Mouse (Mus musculus): ENCODE results near the gene Gm44511. TPM values are rescaled to one million over a fixed set of nuclear protein-coding genes. Genes with fewer than 3 reads are reported as not detected.
"Not testable (repeated sequence)": the region's sequence is repeated elsewhere in the genome, so short reads cannot be mapped to it uniquely, and the experiment has no call there.

The Gm44511 gene
- total RNA-seq, 2 experiments from 2014 or later, result not detected

DNA sequence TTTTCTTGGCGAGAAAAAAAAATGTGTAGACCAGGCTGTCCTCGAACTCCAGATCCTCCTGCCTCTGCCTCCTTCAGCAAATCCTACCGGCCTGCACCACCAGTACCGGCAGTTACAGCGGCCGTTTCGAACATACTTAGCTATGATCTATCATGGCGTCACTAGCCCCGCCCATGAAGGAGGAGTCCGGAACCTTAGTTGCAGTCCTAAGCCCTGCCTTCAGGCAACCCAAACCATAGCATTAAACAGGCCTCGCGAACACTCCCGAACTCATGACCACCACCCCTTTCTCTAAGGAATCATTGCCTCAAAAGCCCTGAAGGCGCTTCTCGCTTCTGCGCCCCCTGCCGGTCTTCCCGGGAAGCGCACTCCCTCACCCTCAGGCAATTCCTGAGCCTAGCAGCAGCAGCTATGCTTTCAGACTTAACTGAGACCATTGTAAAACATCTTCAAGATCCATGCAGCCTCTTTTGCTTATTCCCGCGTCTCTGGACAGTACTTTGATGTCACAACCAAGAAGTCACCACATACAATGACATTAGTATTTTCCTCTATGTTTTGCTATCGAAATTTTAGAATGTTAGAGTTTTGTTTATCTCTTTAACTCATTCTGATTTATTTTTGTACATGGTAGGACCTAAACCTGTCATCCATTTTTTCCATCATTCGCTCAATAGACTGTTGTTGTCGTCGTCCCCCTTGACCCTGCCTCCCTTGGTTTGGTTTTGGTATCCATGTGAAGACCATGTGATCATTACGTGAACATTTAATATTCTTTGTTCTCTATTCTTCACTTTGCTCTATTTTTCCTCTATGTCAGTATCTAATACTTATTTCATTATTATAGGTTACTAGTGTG is 22.9 kb downstream of the Gm44511 start:
- intact Hi-C loops (cut with DNase I), result loop anchor here (1.0 to 2.0 kb wide), 2 partner anchors 36 to 39 kb away; no protein-coding TSS in a partner anchor
- DNase-seq, result peak; percentile 96 to 97

DNA sequence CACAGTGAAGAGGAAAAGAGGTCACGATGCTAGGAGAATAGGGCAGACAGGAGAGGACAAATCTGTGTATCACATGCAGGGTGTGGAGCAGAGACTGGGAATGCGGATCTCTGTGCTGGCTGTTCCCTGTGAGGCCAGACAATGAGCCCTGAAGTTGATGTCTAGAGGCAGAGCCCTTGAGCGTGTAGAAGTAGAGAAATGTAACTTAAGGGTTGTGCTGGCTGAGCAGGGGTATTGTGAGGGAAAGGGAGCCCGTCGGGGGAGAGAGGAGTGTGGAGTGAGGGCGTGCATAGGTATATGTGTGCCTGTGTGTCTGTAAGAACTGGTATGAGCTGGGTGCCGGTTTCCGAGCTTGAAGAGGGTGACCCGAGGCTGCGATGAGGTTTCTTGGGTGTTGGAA is 23.6 kb downstream of the Gm44511 start:
- intact Hi-C loops (cut with DNase I), result loop anchor here (1.0 to 2.0 kb wide), 2 partner anchors 36 to 38 kb away; no protein-coding TSS in a partner anchor
- peak; percentile 37 to 41 for DNase-seq

GRCm38 (mm10) chr6:128800696-128801095 is 25.4 kb downstream of the Gm44511 start:
- intact Hi-C loops (cut with DNase I); DNase-seq: not testable (repeated sequence)

DNA sequence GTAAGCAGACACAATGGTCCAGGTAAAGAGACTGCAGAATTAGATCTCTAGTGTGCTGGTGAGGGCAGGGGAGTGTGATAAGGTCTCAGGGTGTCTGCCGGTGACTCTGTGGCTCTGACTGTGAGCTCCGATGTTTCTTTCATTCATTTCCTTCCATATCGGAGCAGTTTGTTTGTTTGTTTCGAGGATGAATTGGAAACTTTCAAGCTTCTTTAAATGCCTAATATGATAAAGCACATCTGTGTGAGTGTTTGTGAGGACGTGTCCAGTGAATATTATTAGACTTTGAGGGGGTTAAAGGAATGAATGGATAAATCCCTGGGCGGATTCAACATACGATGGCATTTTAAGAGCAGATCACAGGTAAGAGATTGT is 26.2 kb downstream of the Gm44511 start:
- no peak for DNase-seq
- intact Hi-C loops (cut with DNase I), result no loop called here

- intact Hi-C loops (cut with DNase I), result not testable (repeated sequence)
- DNase-seq, result peak; percentile 90 to 92
These were observed 26.8 kb downstream of the Gm44511 start for GRCm38 (mm10) chr6:128799144-128799895.

DNA sequence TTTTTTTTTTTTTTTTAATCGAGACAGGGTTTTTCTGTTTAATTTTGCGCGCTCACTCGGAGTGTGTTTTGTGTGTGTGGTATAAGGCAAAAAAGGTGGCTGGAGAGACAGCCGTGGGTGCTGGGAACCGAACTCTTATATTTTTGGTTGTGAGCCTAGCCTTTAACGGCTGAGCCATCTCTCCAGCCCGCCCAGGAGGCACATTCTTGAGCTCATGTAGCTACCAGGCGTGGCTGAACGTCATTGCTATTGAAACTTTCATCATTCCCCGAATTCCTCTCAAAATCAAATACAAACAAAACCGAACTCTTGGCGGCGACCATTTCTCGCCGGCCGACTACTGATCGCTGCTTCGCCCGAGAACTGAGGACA is 27.4 kb downstream of the Gm44511 start:
- intact Hi-C loops (cut with DNase I), result not testable (repeated sequence)
- peak; percentile 75 to 83 for DNase-seq

- intact Hi-C loops (cut with DNase I), result no loop called here
- peak; percentile 12 to 28 for DNase-seq
These were observed 28.0 kb downstream of the Gm44511 start for GRCm38 (mm10) chr6:128797936-128798771.

DNA sequence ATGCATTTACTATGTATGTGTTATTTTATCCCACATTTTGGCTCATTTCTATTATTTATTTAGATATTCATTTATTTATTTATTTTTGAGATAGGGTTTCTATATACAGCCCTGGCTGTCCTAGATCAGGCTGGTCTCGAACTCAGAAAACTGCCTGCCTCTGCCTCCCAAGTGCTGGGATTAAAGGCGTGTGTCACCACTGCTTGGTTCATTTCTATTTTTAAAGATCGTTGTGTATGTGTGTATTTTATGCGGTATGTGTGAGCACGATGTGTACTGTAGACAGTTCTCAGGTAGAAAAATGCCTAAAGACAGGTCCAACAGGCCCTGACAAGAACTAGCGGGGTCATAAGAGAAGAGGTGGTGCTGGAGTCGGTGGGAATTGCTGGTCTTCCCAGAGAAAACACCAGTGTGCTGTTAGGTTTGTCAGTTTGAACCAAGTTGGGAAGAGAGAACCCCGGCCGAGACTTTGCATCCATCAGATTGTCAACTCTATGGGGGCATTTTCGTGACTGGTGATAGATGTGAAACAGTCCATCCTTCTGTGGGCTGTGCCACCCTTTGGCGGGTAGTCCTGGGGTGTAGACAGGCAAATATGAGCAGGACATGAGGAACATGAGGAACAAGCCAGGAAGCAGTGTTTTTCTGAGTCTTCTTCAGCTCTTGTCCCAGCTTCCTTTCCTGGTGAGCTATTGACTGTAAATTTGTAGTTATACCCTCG is 28.8 kb downstream of the Gm44511 start:
- intact Hi-C loops (cut with DNase I), result no loop called here
- DNase-seq, result no peak

- intact Hi-C loops (cut with DNase I), result no loop called here
- no peak for DNase-seq
These were observed 29.7 kb downstream of the Gm44511 start for GRCm38 (mm10) chr6:128796321-128796955.

- intact Hi-C loops (cut with DNase I), result no loop called here
- no peak for DNase-seq
These were observed 32.4 kb downstream of the Gm44511 start for GRCm38 (mm10) chr6:128793734-128794133.

DNA sequence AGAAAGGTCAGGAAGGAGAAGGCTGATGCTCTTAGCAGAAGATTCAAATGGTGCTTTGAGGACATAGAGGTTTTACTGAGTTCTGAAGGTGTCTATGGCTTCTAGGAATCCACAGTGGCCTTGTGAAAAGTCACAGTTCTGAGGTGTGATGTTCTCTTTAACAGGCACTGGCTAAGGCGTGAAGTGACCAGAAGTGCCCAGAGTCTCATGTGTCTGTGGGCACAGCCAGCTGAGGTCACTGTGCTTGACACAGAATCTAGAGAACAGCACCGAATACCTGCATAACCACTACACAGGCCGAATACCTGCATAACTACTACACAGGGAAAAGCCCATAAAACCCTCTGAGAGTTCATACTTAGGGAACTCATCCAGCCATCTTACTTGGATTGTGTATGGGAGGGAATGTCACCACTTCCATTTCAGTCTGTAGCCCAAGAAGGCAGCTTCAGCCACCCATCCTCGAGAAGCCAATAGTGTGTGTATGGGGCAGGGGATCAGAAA is 35.6 kb downstream of the Gm44511 start:
- intact Hi-C loops (cut with DNase I); DNase-seq: not testable (repeated sequence)

- DNase-seq, result no peak
- intact Hi-C loops (cut with DNase I), result no loop called here
These were observed 37.0 kb downstream of the Gm44511 start, which contains the start of gene Klrb1c for GRCm38 (mm10) chr6:128789115-128789514. Gene Klrb1c (minus strand): TSS chr6:128789215.

GRCm38 (mm10) chr6:128788517-128788916 is 37.6 kb downstream of the Gm44511 start:
- intact Hi-C loops (cut with DNase I), result no loop called here

DNA sequence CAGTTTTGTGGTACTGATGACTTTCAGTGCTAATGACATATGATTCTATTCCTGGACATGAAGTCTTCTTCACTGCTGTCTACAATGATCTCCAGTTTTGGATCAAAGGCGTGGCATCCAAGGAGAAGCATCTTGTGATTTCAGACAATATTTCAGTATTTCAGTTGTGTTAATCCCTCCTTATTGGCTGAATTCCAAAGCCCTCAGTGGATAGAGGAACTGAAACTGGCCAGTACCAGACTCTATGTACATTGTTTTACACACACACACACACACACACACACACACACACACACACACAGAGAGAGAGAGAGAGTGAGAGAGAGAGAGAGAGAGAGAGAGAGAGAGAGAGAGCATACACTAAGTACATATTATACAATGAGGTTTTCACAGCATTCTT is 39.7 kb downstream of the Gm44511 start:
- intact Hi-C loops (cut with DNase I); DNase-seq: not testable (repeated sequence)

More at GRCm38 (mm10) chr6:128788517-128788916, 37.6 kb downstream of the Gm44511 start:
- DNase-seq, result no peak

DNA sequence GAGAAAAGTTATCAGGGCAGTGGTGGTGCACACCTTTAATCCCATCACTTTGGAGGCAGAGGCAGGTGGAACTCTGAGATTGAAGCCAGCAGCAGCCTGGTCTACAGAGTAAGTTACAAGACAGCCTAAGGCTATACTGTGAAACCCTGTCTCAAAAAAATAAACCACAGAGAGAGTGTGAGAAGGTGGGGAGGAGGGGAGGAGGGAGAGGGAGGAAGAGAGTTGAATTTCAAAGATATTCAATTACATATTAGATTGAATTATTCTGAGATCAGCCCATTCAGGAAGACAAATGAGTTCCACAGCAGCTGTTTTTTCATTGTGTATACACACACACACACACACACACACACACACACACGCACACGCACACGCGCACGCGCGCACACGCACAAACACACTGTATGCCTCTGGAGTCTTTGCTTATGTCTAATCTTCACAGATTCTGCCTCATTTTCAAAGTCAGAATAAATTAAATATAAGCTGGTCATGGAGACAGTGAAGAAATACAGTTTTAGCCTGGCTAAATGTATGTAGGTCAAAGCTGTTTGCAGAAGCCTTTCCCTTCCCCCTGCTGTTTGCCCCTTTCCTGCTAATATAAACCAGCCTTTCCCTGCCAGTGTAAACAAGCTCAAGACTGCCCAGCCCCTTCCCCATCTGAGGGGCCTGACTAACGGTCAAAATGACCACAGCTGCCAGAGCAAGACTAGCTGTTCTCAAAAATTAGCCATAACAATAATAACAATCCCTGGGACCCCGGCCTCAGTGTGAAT is 56.4 kb downstream of the Gm44511 start:
- intact Hi-C loops (cut with DNase I), result loop anchor here (10.0 kb wide), 1 partner anchor 335 kb away; the partner anchor contains the start of gene Fkbp4
- no peak for DNase-seq

GRCm38 (mm10) chr6:128768047-128768446 is 58.1 kb downstream of the Gm44511 start:
- intact Hi-C loops (cut with DNase I), result loop anchor here (10.0 kb wide), 1 partner anchor 333 kb away; the partner anchor contains the start of gene Fkbp4
- no peak for DNase-seq

DNA sequence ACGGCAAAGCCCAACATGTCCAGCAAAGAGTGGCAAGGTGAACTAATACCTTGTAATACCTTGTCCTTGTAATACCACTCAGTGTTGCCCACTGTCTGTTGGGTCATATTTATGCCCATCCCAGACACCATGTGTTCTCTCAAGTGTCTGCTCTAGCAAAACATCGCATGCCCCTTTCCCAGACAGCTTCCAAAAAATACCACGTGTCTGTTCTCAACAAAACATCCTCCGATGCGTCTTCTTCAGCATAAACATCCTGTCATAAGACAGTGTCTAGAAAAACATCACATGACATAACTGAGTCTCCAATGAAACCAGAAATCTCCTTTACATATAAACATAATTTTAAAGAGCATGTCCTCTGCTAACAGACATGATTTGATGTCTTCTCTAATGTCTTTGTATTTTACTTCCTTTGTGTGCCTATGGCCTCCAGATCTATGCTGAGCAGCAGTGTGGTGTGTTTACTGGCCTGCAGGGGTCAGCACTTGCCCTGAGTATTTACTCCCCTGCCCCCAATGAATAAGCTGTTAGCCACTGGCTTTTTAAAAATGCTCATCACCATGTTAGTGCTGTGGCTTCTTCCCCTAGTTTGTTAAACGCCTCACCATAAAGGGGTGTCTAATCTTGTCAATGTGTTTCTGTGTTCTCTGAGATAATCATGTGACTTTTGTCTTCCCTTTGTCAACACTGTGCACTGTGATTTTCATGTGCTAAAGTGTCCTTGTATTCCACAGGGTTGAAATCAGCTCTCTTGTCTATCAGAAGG is 59.4 kb downstream of the Gm44511 start:
- intact Hi-C loops (cut with DNase I), result loop anchor here (1.0 to 10.0 kb wide), 2 partner anchors 40 to 332 kb away; partner anchors contain the start of gene Fkbp4

More for the DNA sequence above, 59.4 kb downstream of the Gm44511 start:
- peak; percentile 55 to 57 for DNase-seq
